Mouse (Mus musculus): ENCODE data around the gene Anxa4. TPM values are rescaled to one million over a fixed set of nuclear protein-coding genes. Genes with fewer than 3 reads are reported as not detected.

The Anxa4 gene
- polyA plus RNA-seq, 1 experiment from 2014 or later: 5.6 TPM

DNA sequence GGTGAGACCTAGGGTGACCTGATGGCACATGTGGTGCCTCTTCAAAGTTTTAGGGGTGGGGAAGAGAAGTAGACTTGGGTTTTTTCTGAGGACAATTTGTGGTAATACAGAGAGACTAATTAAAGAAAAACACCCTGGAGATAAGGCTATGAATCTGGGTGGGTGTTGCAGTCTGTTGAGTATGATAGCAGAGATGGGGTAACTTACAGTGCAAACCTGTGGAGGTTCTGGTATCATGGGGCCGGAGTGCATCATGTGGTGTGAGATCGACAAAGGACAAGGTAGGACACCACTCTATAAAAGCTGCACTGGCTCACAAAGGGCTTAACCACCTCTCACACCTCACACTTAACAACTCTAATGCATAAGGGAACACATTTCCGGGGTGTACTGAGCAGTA, 103.7 kb downstream of the Anxa4 start:
- H3K4me3 ChIP-seq (replicated peaks; ENCODE audit: low read depth, low read length): no peak overlapping the region
- H3K27me3 ChIP-seq (ENCODE audit: control insufficient read depth, insufficient read depth, low read length): no peaks in the 10 kb centered on the region
- H3K9ac ChIP-seq (replicated peaks; ENCODE audit: low read length): no peak overlapping the region
- peaks cover 61% of the 10 kb centered on the region for H3K36me3 ChIP-seq (ENCODE audit: control insufficient read depth, insufficient read depth, low read length)
- H3K4me1 ChIP-seq (ENCODE audit: control insufficient read depth, insufficient read depth, low read length): 0 out of 2 replicates have a peak, but pooled peaks cover 1% of the 10 kb centered on the region
- ATAC-seq (ENCODE audit: low FRiP score, low TSS enrichment) (no peak), DNase-seq (no peak)
- H3K4me2 ChIP-seq (ENCODE audit: low read length): no peak overlapping the region
- no peaks in the 10 kb centered on the region for H3K9me3 ChIP-seq (ENCODE audit: control insufficient read depth, low read length)
- 94% methylated on average over 3 of the region's 3 CpGs for WGBS
- no peak overlapping the region for H3K27ac ChIP-seq (replicated peaks; ENCODE audit: low read depth, low read length)

DNA sequence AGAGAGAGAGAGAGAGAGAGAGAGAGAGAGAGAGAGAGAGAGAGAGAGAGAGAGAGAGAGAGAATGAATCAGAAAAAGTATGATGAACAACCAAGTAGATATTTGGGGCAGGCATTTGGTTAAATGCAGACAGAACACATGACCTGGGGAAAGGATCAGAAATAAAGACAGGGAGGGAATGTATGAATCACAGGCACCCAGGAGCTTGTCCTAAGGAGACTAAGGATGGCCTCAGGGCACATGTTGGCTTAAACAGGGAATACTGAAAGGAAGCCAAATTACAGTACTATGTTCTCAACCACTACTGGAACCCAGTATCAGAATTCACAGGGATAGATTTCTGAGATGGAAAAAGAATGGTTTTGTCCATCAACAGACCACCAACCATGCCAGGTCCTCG, 106.4 kb downstream of the Anxa4 start:
- no peak for DNase-seq
- Histone ChIP-seq H3K27ac (replicated peaks; ENCODE audit: low read depth, low read length) (no peak overlapping the region), H3K4me1 (ENCODE audit: control insufficient read depth, insufficient read depth, low read length) (peaks cover 11% of the 10 kb centered on the region), H3K4me3 (replicated peaks; ENCODE audit: low read depth, low read length) (no peak overlapping the region), H3K36me3 (ENCODE audit: control insufficient read depth, insufficient read depth, low read length) (peaks cover 47% of the 10 kb centered on the region), H3K4me2 (ENCODE audit: low read length) (no peak overlapping the region), H3K27me3 (ENCODE audit: control insufficient read depth, insufficient read depth, low read length) (no peaks in the 10 kb centered on the region), H3K9me3 (ENCODE audit: control insufficient read depth, low read length) (no peaks in the 10 kb centered on the region), H3K9ac (replicated peaks; ENCODE audit: low read length) (no peak overlapping the region)
- WGBS: 79% methylated on average over 1 of the region's 1 CpGs
- no peak for ATAC-seq (ENCODE audit: low FRiP score, low TSS enrichment)

Other genes with a start within 250 kb of the Anxa4 start
- gene Asprv1, start 165.4 kb downstream of the Anxa4 start, polyA plus RNA-seq (2014; fragmentation: Nextera tagmentation; extraction: Ambion mirVana): 0.76 and 0.92 TPM in 2 replicates
- gene Mxd1, start 124.4 kb downstream of the Anxa4 start, polyA plus RNA-seq (2014; fragmentation: Nextera tagmentation; extraction: Ambion mirVana): 16.2 and 24.2 TPM in 2 replicates
- 101 and 105 TPM in 2 replicates for gene Snrnp27, start 109.1 kb downstream of the Anxa4 start, polyA plus RNA-seq (2014; fragmentation: Nextera tagmentation; extraction: Ambion mirVana)
- 32.7 and 38.0 TPM in 2 replicates for gene Gmcl1, start 60.2 kb downstream of the Anxa4 start, polyA plus RNA-seq (2014; fragmentation: Nextera tagmentation; extraction: Ambion mirVana)
- 41.9 and 43.9 TPM in 2 replicates for gene Aak1, start 55.9 kb upstream of the Anxa4 start, polyA plus RNA-seq (2014; fragmentation: Nextera tagmentation; extraction: Ambion mirVana)
- 130 and 158 TPM in 2 replicates for gene Nfu1, start 215.7 kb upstream of the Anxa4 start, polyA plus RNA-seq (2014; fragmentation: Nextera tagmentation; extraction: Ambion mirVana)
- gene Gfpt1, start 249.3 kb upstream of the Anxa4 start, polyA plus RNA-seq (2014; fragmentation: Nextera tagmentation; extraction: Ambion mirVana): 27.3 and 27.8 TPM in 2 replicates